Mouse (Mus musculus): ENCODE measurements around the gene Gm20388. TPM values are rescaled to one million over a fixed set of nuclear protein-coding genes. Genes with fewer than 3 reads are reported as not detected.

Gm20388 gene
- polyA plus RNA-seq, 1 experiment from 2014 or later = not detected

GRCm38 (mm10) chr8:120439309-120439708 lies 528.7 kb downstream of the Gm20388 start:
- no peak for ATAC-seq
- 50% methylated on average over 19 of the region's 19 CpGs for WGBS (ENCODE audit: insufficient replicate concordance)
- H3K9me3 ChIP-seq (replicated peaks) = no peaks in the 10 kb centered on the region
- H3K9ac ChIP-seq = no peak overlapping the region
- no peak overlapping the region for H3K4me3 ChIP-seq
- no peak overlapping the region for H3K27ac ChIP-seq
- H3K36me3 ChIP-seq = no peaks in the 10 kb centered on the region
- H3K4me2 ChIP-seq = no peak overlapping the region
- peaks cover 78% of the 10 kb centered on the region for H3K27me3 ChIP-seq (replicated peaks)
- H3K4me1 ChIP-seq = peaks cover 49% of the 10 kb centered on the region

GRCm38 (mm10) chr8:120440739-120441138 lies 530.1 kb downstream of the Gm20388 start:
- 83% methylated on average over 12 of the region's 12 CpGs for WGBS (ENCODE audit: insufficient replicate concordance)
- peaks cover 65% of the 10 kb centered on the region for H3K27me3 ChIP-seq (replicated peaks)
- H3K4me1 ChIP-seq = peaks cover 62% of the 10 kb centered on the region
- H3K9ac ChIP-seq = no peak overlapping the region
- no peak overlapping the region for H3K4me2 ChIP-seq
- no peak overlapping the region for H3K27ac ChIP-seq
- H3K9me3 ChIP-seq (replicated peaks) = no peaks in the 10 kb centered on the region
- no peaks in the 10 kb centered on the region for H3K36me3 ChIP-seq
- ATAC-seq = no peak
- no peak overlapping the region for H3K4me3 ChIP-seq

GRCm38 (mm10) chr8:120441637-120442036 lies 531.0 kb downstream of the Gm20388 start:
- Histone ChIP-seq H3K4me3 (no peak overlapping the region), H3K4me1 (peaks cover 56% of the 10 kb centered on the region), H3K9me3 (replicated peaks) (no peaks in the 10 kb centered on the region), H3K9ac (no peak overlapping the region), H3K36me3 (no peaks in the 10 kb centered on the region), H3K27me3 (replicated peaks) (peaks cover 56% of the 10 kb centered on the region), H3K4me2 (no peak overlapping the region), H3K27ac (no peak overlapping the region; the same call in 1 of the 2 replicates)
- ATAC-seq = 0 out of 2 replicates have a peak, but pooled peaks have one; percentile 10
- WGBS (ENCODE audit: insufficient replicate concordance) = 47% methylated on average over 6 of the region's 6 CpGs

GRCm38 (mm10) chr8:120442306-120443003 lies 531.8 kb downstream of the Gm20388 start:
- 61% methylated on average over 4 of the region's 4 CpGs for WGBS (ENCODE audit: insufficient replicate concordance)
- Histone ChIP-seq H3K27ac (no peak overlapping the region), H3K9me3 (replicated peaks) (no peaks in the 10 kb centered on the region), H3K27me3 (replicated peaks) (peaks cover 48% of the 10 kb centered on the region), H3K36me3 (no peaks in the 10 kb centered on the region), H3K4me2 (no peak overlapping the region), H3K9ac (no peak overlapping the region), H3K4me3 (no peak overlapping the region), H3K4me1 (peaks cover 49% of the 10 kb centered on the region)
- no peak for ATAC-seq

- H3K4me1 ChIP-seq = peaks cover 54% of the 10 kb centered on the region
- no peak overlapping the region for H3K4me2 ChIP-seq
- ATAC-seq = peak; percentile 25; the same call in 1 of the 2 replicates
- no peak overlapping the region for H3K27ac ChIP-seq
- peaks cover 41% of the 10 kb centered on the region for H3K27me3 ChIP-seq (replicated peaks)
- H3K36me3 ChIP-seq = no peaks in the 10 kb centered on the region
- H3K9me3 ChIP-seq (replicated peaks) = no peaks in the 10 kb centered on the region
- H3K4me3 ChIP-seq = no peak overlapping the region
- H3K9ac ChIP-seq = no peak overlapping the region
- WGBS (ENCODE audit: insufficient replicate concordance) = 34% methylated on average over 10 of the region's 10 CpGs
Observed at GRCm38 (mm10) chr8:120445249-120445648, 534.6 kb downstream of the Gm20388 start.

GRCm38 (mm10) chr8:120448131-120448530 lies 537.5 kb downstream of the Gm20388 start:
- Histone ChIP-seq H3K4me3 (no peak overlapping the region), H3K4me2 (no peak overlapping the region), H3K36me3 (no peaks in the 10 kb centered on the region), H3K27me3 (replicated peaks) (peaks cover 30% of the 10 kb centered on the region), H3K27ac (no peak overlapping the region), H3K4me1 (peaks cover 55% of the 10 kb centered on the region), H3K9ac (no peak overlapping the region), H3K9me3 (replicated peaks) (no peaks in the 10 kb centered on the region)
- ATAC-seq = no peak
- 61% methylated on average over 6 of the region's 6 CpGs for WGBS (ENCODE audit: insufficient replicate concordance)

GRCm38 (mm10) chr8:120449139-120449538 lies 538.5 kb downstream of the Gm20388 start:
- Histone ChIP-seq H3K27ac (no peak overlapping the region), H3K27me3 (replicated peaks) (peaks cover 34% of the 10 kb centered on the region), H3K9me3 (replicated peaks) (no peaks in the 10 kb centered on the region), H3K4me3 (no peak overlapping the region), H3K9ac (no peak overlapping the region), H3K4me2 (no peak overlapping the region), H3K36me3 (no peaks in the 10 kb centered on the region), H3K4me1 (peaks cover 64% of the 10 kb centered on the region)
- 70% methylated on average over 4 of the region's 4 CpGs for WGBS (ENCODE audit: insufficient replicate concordance)
- ATAC-seq = no peak

- ATAC-seq = no peak
- H3K9me3 ChIP-seq (replicated peaks) = no peaks in the 10 kb centered on the region
- no peak overlapping the region for H3K9ac ChIP-seq
- H3K27me3 ChIP-seq (replicated peaks) = peaks cover 34% of the 10 kb centered on the region
- WGBS (ENCODE audit: insufficient replicate concordance) = 62% methylated on average over 17 of the region's 17 CpGs
- no peak overlapping the region for H3K4me2 ChIP-seq
- peaks cover 64% of the 10 kb centered on the region for H3K4me1 ChIP-seq
- no peak overlapping the region for H3K4me3 ChIP-seq
- H3K27ac ChIP-seq = no peak overlapping the region
- no peaks in the 10 kb centered on the region for H3K36me3 ChIP-seq
Observed at GRCm38 (mm10) chr8:120449608-120450031, 539.0 kb downstream of the Gm20388 start.

GRCm38 (mm10) chr8:120452111-120452510 lies 541.5 kb downstream of the Gm20388 start:
- Histone ChIP-seq H3K9ac (no peak overlapping the region), H3K36me3 (no peaks in the 10 kb centered on the region), H3K9me3 (replicated peaks) (no peaks in the 10 kb centered on the region), H3K27me3 (replicated peaks) (peaks cover 34% of the 10 kb centered on the region), H3K4me3 (no peak overlapping the region), H3K27ac (no peak overlapping the region), H3K4me2 (no peak overlapping the region), H3K4me1 (peaks cover 74% of the 10 kb centered on the region)
- WGBS (ENCODE audit: insufficient replicate concordance) = 66% methylated on average over 2 of the region's 2 CpGs
- ATAC-seq = no peak

- WGBS (ENCODE audit: insufficient replicate concordance) = 53% methylated on average over 6 of the region's 6 CpGs
- H3K27me3 ChIP-seq (replicated peaks) = peaks cover 38% of the 10 kb centered on the region
- H3K27ac ChIP-seq = peak overlapping the region; percentile 53
- peaks cover 79% of the 10 kb centered on the region for H3K4me1 ChIP-seq
- peak overlapping the region; percentile 31 for H3K4me2 ChIP-seq
- H3K9me3 ChIP-seq (replicated peaks) = no peaks in the 10 kb centered on the region
- H3K4me3 ChIP-seq = no peak overlapping the region
- H3K9ac ChIP-seq = peak overlapping the region; percentile 40
- peak; percentile 48; the same call in 1 of the 2 replicates for ATAC-seq
- H3K36me3 ChIP-seq = no peaks in the 10 kb centered on the region
Observed at GRCm38 (mm10) chr8:120454404-120454803, 543.8 kb downstream of the Gm20388 start.

- H3K9ac ChIP-seq = no peak overlapping the region; the same call in 1 of the 2 replicates
- no peaks in the 10 kb centered on the region for H3K36me3 ChIP-seq
- WGBS (ENCODE audit: insufficient replicate concordance) = 74% methylated on average over 6 of the region's 6 CpGs
- ATAC-seq = no peak
- H3K4me2 ChIP-seq = no peak overlapping the region
- peaks cover 70% of the 10 kb centered on the region for H3K27me3 ChIP-seq (replicated peaks)
- no peak overlapping the region for H3K4me3 ChIP-seq
- H3K27ac ChIP-seq = no peak overlapping the region
- peaks cover 70% of the 10 kb centered on the region for H3K4me1 ChIP-seq
- H3K9me3 ChIP-seq (replicated peaks) = no peaks in the 10 kb centered on the region
Observed at GRCm38 (mm10) chr8:120460375-120460774, 549.7 kb downstream of the Gm20388 start.

GRCm38 (mm10) chr8:120462119-120462551 lies 551.5 kb downstream of the Gm20388 start:
- Histone ChIP-seq H3K4me2 (peak overlapping the region; percentile 50), H3K9me3 (replicated peaks) (no peaks in the 10 kb centered on the region), H3K4me1 (peaks cover 68% of the 10 kb centered on the region), H3K9ac (no peak overlapping the region), H3K36me3 (no peaks in the 10 kb centered on the region), H3K27me3 (replicated peaks) (peaks cover 87% of the 10 kb centered on the region), H3K27ac (no peak overlapping the region), H3K4me3 (no peak overlapping the region)
- WGBS (ENCODE audit: insufficient replicate concordance) = 9% methylated on average over 15 of the region's 15 CpGs
- peak; percentile 60 for ATAC-seq

Measured in liver, embryonic 12.5 days (tissue).